Mouse (Mus musculus) bone marrow, adult 2 months (tissue): ENCODE results near the gene Ptprs. TPM values are rescaled to one million over a fixed set of nuclear protein-coding genes. Genes with fewer than 3 reads are reported as not detected.

Experiments used
- H3K27ac ChIP-seq: fragments of 200-500 bp; 2 replicates; pipeline ENCODE4 v1.5.1; 2012; ENCODE audit warnings: low read depth, mild to moderate bottlenecking, control low read depth, inconsistent platforms, low read length; ENCODE audit not compliant: control insufficient read depth, poor library complexity, insufficient read depth
- H3K4me1 ChIP-seq: fragments of 200-500 bp; 2 replicates; pipeline ENCODE4 v1.6.1; 2011; ENCODE audit warnings: low read length; ENCODE audit not compliant: control insufficient read depth, insufficient read depth
- H3K4me3 ChIP-seq: fragments of 200-500 bp; replicated peaks from 2 replicates; pipeline ENCODE3; 2011; ENCODE audit warnings: mild to moderate bottlenecking, low read depth, low read length, control low read depth; ENCODE audit not compliant: control insufficient read depth
- CTCF ChIP-seq: fragments of 200-500 bp; IDR thresholded peaks from 2 replicates; pipeline ENCODE4 v1.5.1; 2011; ENCODE audit warnings: low read length, control low read depth; ENCODE audit not compliant: control insufficient read depth, insufficient read depth
- POLR2A ChIP-seq: fragments of 200-500 bp; IDR thresholded peaks from 2 replicates; pipeline ENCODE4 v1.6.1; 2011; ENCODE audit warnings: low read depth, mild to moderate bottlenecking, control low read depth, low read length, borderline replicate concordance; ENCODE audit not compliant: control insufficient read depth
- WGBS: fragments of 180-500 bp; shearing (Covaris S2); methylation state at CpG from one replicate; pipeline ENCODE4 v1.1.7; 2018; 5-methylcytosine and 5-hydroxymethylcytosine counted together
- polyA plus RNA-seq: library from polyadenylated mRNA; stranded (reverse); fragments of >200 nt; gene quantifications from 2 replicates; pipeline ENCODE4 v1.2.4, GENCODE M21; 2011; ENCODE audit warnings: low replicate concordance; ENCODE audit not compliant: missing spikeins, insufficient read depth, insufficient read length

Gene Ptprs
- polyA plus RNA-seq, 1 experiment: 54.0 TPM

GRCm38 (mm10) chr17:56499229-56499628, 22.9 kb upstream of the Ptprs start:
- no peak overlapping the region for H3K4me3 ChIP-seq
- 72% methylated on average over 5 of the region's 5 CpGs for WGBS
- H3K4me1 ChIP-seq: no peaks in the 10 kb centered on the region
- H3K27ac ChIP-seq: no peak overlapping the region
- TF ChIP-seq CTCF: no peak
- TF ChIP-seq POLR2A: no peak

GRCm38 (mm10) chr17:56494480-56494879, 18.2 kb upstream of the Ptprs start:
- TF ChIP-seq POLR2A (no peak), CTCF (no peak)

GRCm38 (mm10) chr17:56493841-56494240, 17.6 kb upstream of the Ptprs start:
- TF ChIP-seq CTCF: no peak
- no peak for TF ChIP-seq POLR2A
- WGBS: 84% methylated on average over 2 of the region's 2 CpGs
- Histone ChIP-seq H3K27ac (no peak overlapping the region), H3K4me1 (no peaks in the 10 kb centered on the region; the same call in 1 of the 2 replicates), H3K4me3 (no peak overlapping the region)

More at GRCm38 (mm10) chr17:56494480-56494879, 18.2 kb upstream of the Ptprs start:
- 53% methylated on average over 2 of the region's 2 CpGs for WGBS
- no peaks in the 10 kb centered on the region; the same call in 1 of the 2 replicates for H3K4me1 ChIP-seq
- H3K4me3 ChIP-seq: no peak overlapping the region
- no peak overlapping the region for H3K27ac ChIP-seq

GRCm38 (mm10) chr17:56490438-56491152, 14.3 kb upstream of the Ptprs start:
- Histone ChIP-seq H3K4me3 (no peak overlapping the region), H3K27ac (no peak overlapping the region), H3K4me1 (no peaks in the 10 kb centered on the region; the same call in 1 of the 2 replicates)
- 71% methylated on average over 7 of the region's 7 CpGs for WGBS
- no peak for TF ChIP-seq POLR2A
- no peak for TF ChIP-seq CTCF

- 42% methylated on average over 12 of the region's 12 CpGs for WGBS
- H3K27ac ChIP-seq: no peak overlapping the region
- H3K4me1 ChIP-seq: peaks cover under 1% of the 10 kb centered on the region
- no peak overlapping the region for H3K4me3 ChIP-seq
- no peak for TF ChIP-seq CTCF
- TF ChIP-seq POLR2A: no peak
These were observed 11.7 kb upstream of the Ptprs start for GRCm38 (mm10) chr17:56488028-56488427.

DNA sequence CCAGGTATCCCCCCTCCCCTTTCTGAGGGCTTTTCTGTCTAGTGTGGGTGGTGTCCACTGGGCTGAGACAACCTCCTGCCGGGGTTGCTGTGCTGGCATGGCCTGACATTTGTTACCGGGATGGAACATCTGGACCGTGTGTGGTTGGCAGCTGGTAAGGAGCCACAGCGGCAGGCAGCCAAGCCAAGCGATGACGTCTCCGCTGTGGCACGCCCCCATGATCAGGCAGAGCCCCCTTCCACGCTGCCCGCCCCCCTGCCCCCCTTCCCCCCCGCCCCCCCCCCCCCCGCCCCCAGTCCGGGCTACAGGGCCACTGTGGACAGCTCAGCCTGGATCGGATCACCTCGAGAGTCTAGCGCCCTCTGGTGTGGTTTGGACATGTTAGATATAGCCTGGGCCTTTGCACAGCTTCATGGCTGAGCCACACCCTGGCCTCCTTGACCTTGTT, 11.2 kb upstream of the Ptprs start:
- WGBS: 7% methylated on average over 12 of the region's 16 CpGs
- TF ChIP-seq CTCF: peak; percentile 49
- no peak for TF ChIP-seq POLR2A

DNA sequence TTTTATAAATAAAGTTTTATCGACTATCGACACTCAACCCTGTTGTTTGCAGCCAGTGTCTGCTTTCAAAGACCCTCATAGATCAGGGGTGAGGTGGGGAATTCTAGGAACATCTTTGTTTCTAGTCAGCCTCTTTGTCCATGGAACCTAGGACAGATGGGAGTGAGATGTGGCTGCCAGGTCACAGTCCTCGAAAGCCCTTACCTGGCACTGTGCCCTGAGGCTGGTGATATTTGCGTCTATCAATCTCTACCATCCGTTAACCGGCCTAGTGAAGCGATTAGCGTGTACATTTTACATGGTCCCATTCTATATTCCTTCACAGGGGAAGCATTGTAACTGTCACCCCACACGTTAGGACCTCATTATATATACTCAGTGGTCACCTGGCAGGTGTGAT, 9.6 kb upstream of the Ptprs start:
- 78% methylated on average over 9 of the region's 9 CpGs for WGBS
- TF ChIP-seq POLR2A (no peak), CTCF (no peak)
- H3K4me3 ChIP-seq: no peak overlapping the region
- no peak overlapping the region for H3K27ac ChIP-seq
- H3K4me1 ChIP-seq: peaks cover 3% of the 10 kb centered on the region

More for the DNA sequence above, 11.2 kb upstream of the Ptprs start:
- H3K4me3 ChIP-seq: no peak overlapping the region
- H3K4me1 ChIP-seq: peaks cover 3% of the 10 kb centered on the region
- no peak overlapping the region for H3K27ac ChIP-seq

- Histone ChIP-seq H3K27ac (no peak overlapping the region), H3K4me1 (peaks cover 3% of the 10 kb centered on the region; the same call in 1 of the 2 replicates), H3K4me3 (no peak overlapping the region)
- WGBS: 56% methylated on average over 9 of the region's 9 CpGs
- TF ChIP-seq POLR2A (no peak), CTCF (no peak)
These were observed 8.8 kb upstream of the Ptprs start for GRCm38 (mm10) chr17:56485118-56485517.

GRCm38 (mm10) chr17:56482671-56483070, 6.4 kb upstream of the Ptprs start:
- 83% methylated on average over 1 of the region's 1 CpGs for WGBS
- TF ChIP-seq CTCF (no peak), POLR2A (no peak)
- Histone ChIP-seq H3K27ac (no peak overlapping the region), H3K4me1 (peaks cover 3% of the 10 kb centered on the region; the same call in 1 of the 2 replicates), H3K4me3 (no peak overlapping the region)
